24 mouse cellular contexts compared by ENCODE assay signal in the genomic region with DNA sequence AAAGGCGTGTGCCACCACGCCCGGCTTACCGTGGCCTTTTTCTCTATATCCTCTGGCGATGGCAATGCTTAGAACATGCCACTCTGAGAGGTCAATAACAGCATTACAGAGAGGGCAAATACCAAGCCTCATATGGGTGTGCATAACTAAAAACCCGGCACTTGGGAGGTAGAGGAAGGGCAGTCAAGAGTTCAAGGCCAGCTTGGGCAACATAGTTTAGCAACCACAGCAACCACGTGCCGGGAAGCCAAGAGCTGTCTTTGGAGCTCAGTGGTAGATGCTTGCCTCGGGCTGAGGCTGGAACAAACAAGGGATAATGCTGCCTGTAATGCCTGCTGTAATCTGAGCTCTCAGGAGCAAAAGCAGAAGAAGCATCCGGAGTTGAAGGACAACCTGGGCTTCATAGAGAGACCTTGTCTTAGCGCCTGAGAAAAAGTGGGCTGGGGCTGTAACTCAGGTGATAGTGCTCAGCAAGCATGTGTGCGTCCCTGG. TPM values are rescaled to one million over a fixed set of nuclear protein-coding genes. Genes with fewer than 3 reads are reported as not detected.
"Had no signal": no experiment of that assay in that cellular context is flagged by ENCODE, and none has a peak within 500 bp of the region (broad histone marks: within the 10 kb centered on the region; RNA-seq: fewer than 3 reads in every experiment).

No protein-coding gene starts in this region.

- H3K27ac ChIP-seq: limb, embryonic 12.5 days; limb, embryonic 15.5 days; liver, embryonic 15.5 days; lung, embryonic 15.5 days; midbrain, embryonic 10.5 days; midbrain, embryonic 13.5 days; stomach, embryonic 15.5 days had no signal

- DNase-seq: kidney, adult 18-20 months; kidney, adult 9 months; kidney, postnatal 14 days; kidney, postnatal 4 days; left cerebral cortex, postnatal 4 days; lung, adult 18-20 months; lung, postnatal 10 days; lung, postnatal 36 days; right cerebral cortex, postnatal 14 days; right cerebral cortex, postnatal 4 days; spleen, adult 18-20 months; thymus, postnatal 25 days had no signal

- H3K4me3 ChIP-seq: limb, embryonic 12.5 days; limb, embryonic 15.5 days; liver, embryonic 15.5 days; lung, embryonic 15.5 days; megakaryocyte, embryonic 14.5 days; midbrain, embryonic 10.5 days; midbrain, embryonic 13.5 days; myocyte; stomach, embryonic 15.5 days had no signal

- ATAC-seq: intestine, embryonic 16.5 days; midbrain, embryonic 13.5 days; midbrain, embryonic 16.5 days had no signal

RNA-seq across cellular contexts. Expression of gene Gm266, which starts 27.0 kb away (rescaled TPM):
- total RNA-seq: monocyte, adult 5-6 weeks had no signal
